Mouse (Mus musculus): ENCODE results near the gene Dnm3. TPM values are rescaled to one million over a fixed set of nuclear protein-coding genes. Genes with fewer than 3 reads are reported as not detected.

Dnm3 gene
- polyA plus RNA-seq, 1 experiment from 2014 or later = 94.2 TPM

- ATAC-seq (ENCODE audit: low read depth) = peak; percentile 92
- no peaks in the 10 kb centered on the region for H3K36me3 ChIP-seq (ENCODE audit: control insufficient read depth, insufficient read depth, low read length)
These were observed 477.9 kb downstream of the Dnm3 start for GRCm38 (mm10) chr1:161999882-162000371.

DNA sequence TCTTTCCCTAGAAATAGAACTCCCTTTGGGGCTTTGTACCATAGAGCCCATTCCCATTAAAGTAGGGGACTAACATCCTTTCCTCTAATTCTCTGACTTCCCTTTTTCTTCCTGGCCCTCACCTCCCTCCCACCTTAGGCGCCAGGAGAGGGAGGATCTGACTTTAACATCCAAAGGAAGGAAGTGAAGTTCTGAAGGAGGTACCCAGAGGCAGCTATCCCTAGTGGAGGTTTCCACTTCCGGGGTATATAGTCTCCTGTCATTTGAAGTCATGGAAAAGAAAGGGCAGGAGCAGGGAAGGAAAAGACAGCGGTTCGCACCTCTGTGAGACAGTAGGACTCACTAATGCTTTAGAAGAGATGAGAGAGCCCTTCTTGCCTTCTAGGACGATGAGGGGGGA lies 478.5 kb downstream of the Dnm3 start:
- Histone ChIP-seq H3K9me3 (ENCODE audit: control insufficient read depth, low read length) (no peaks in the 10 kb centered on the region), H3K4me2 (ENCODE audit: low read depth, low read length) (no peak overlapping the region), H3K27me3 (ENCODE audit: control insufficient read depth, insufficient read depth, low read length) (no peaks in the 10 kb centered on the region), H3K27ac (ENCODE audit: low read depth, low read length) (peak overlapping the region; percentile 74), H3K4me3 (ENCODE audit: low read depth, low read length) (no peak overlapping the region), H3K36me3 (ENCODE audit: control insufficient read depth, insufficient read depth, low read length) (no peaks in the 10 kb centered on the region), H3K4me1 (ENCODE audit: control insufficient read depth, insufficient read depth, low read length) (peaks cover 15% of the 10 kb centered on the region), H3K9ac (replicated peaks; ENCODE audit: low read depth, low read length) (0 out of 2 replicates have a peak overlapping the region, but pooled peaks have one; percentile 3)
- 44% methylated on average over 5 of the region's 5 CpGs for WGBS
- no peak for ATAC-seq (ENCODE audit: low read depth)

More at GRCm38 (mm10) chr1:161999882-162000371, 477.9 kb downstream of the Dnm3 start:
- Histone ChIP-seq H3K27me3 (ENCODE audit: control insufficient read depth, insufficient read depth, low read length) (no peaks in the 10 kb centered on the region), H3K4me1 (ENCODE audit: control insufficient read depth, insufficient read depth, low read length) (peaks cover 19% of the 10 kb centered on the region), H3K9me3 (ENCODE audit: control insufficient read depth, low read length) (no peaks in the 10 kb centered on the region), H3K4me3 (ENCODE audit: low read depth, low read length) (no peak overlapping the region), H3K27ac (ENCODE audit: low read depth, low read length) (peak overlapping the region; percentile 74), H3K4me2 (ENCODE audit: low read depth, low read length) (peak overlapping the region; percentile 16; the same call in 1 of the 2 replicates), H3K9ac (replicated peaks; ENCODE audit: low read depth, low read length) (0 out of 2 replicates have a peak overlapping the region, but pooled peaks have one; percentile 3)
- 0% methylated on average over 4 of the region's 4 CpGs for WGBS

GRCm38 (mm10) chr1:161998781-161999180 lies 479.1 kb downstream of the Dnm3 start:
- Histone ChIP-seq H3K9me3 (ENCODE audit: control insufficient read depth, low read length) (no peaks in the 10 kb centered on the region), H3K27me3 (ENCODE audit: control insufficient read depth, insufficient read depth, low read length) (no peaks in the 10 kb centered on the region), H3K27ac (ENCODE audit: low read depth, low read length) (no peak overlapping the region), H3K4me3 (ENCODE audit: low read depth, low read length) (no peak overlapping the region), H3K4me2 (ENCODE audit: low read depth, low read length) (no peak overlapping the region), H3K4me1 (ENCODE audit: control insufficient read depth, insufficient read depth, low read length) (peaks cover 10% of the 10 kb centered on the region), H3K36me3 (ENCODE audit: control insufficient read depth, insufficient read depth, low read length) (no peaks in the 10 kb centered on the region), H3K9ac (replicated peaks; ENCODE audit: low read depth, low read length) (no peak overlapping the region)
- ATAC-seq (ENCODE audit: low read depth) = no peak
- 81% methylated on average over 4 of the region's 4 CpGs for WGBS

GRCm38 (mm10) chr1:161992389-161992788 lies 485.4 kb downstream of the Dnm3 start:
- H3K4me2 ChIP-seq (ENCODE audit: low read depth, low read length) = no peak overlapping the region
- H3K27me3 ChIP-seq (ENCODE audit: control insufficient read depth, insufficient read depth, low read length) = no peaks in the 10 kb centered on the region
- no peaks in the 10 kb centered on the region for H3K36me3 ChIP-seq (ENCODE audit: control insufficient read depth, insufficient read depth, low read length)
- no peaks in the 10 kb centered on the region for H3K4me1 ChIP-seq (ENCODE audit: control insufficient read depth, insufficient read depth, low read length)
- no peaks in the 10 kb centered on the region for H3K9me3 ChIP-seq (ENCODE audit: control insufficient read depth, low read length)
- H3K4me3 ChIP-seq (ENCODE audit: low read depth, low read length) = no peak overlapping the region
- WGBS = 97% methylated on average over 7 of the region's 7 CpGs
- H3K9ac ChIP-seq (replicated peaks; ENCODE audit: low read depth, low read length) = no peak overlapping the region
- H3K27ac ChIP-seq (ENCODE audit: low read depth, low read length) = no peak overlapping the region
- no peak for ATAC-seq (ENCODE audit: low read depth)

DNA sequence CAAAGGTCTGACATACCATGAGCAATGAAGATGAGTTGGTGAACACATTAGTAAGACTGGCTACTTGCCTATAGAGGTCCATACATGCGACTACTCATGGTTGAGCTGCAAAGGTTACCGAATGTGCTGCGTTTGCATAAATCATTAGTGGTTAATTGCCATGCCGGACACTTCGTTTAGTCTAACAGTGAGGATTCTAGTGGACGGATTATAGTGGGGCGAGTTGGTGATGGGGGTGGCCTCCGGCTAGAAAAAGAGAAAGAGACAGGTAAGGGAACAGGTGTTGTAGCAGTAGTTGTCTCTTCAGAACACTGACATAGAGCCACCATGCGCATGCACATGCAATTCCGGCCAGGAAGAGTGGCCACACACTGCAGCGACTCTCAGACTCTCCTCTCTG lies 486.0 kb downstream of the Dnm3 start:
- H3K4me3 ChIP-seq (ENCODE audit: low read depth, low read length) = no peak overlapping the region
- H3K27ac ChIP-seq (ENCODE audit: low read depth, low read length) = no peak overlapping the region
- no peaks in the 10 kb centered on the region for H3K27me3 ChIP-seq (ENCODE audit: control insufficient read depth, insufficient read depth, low read length)
- H3K4me1 ChIP-seq (ENCODE audit: control insufficient read depth, insufficient read depth, low read length) = no peaks in the 10 kb centered on the region
- H3K9ac ChIP-seq (replicated peaks; ENCODE audit: low read depth, low read length) = no peak overlapping the region
- H3K36me3 ChIP-seq (ENCODE audit: control insufficient read depth, insufficient read depth, low read length) = no peaks in the 10 kb centered on the region
- 81% methylated on average over 11 of the region's 11 CpGs for WGBS
- H3K9me3 ChIP-seq (ENCODE audit: control insufficient read depth, low read length) = no peaks in the 10 kb centered on the region
- no peak for ATAC-seq (ENCODE audit: low read depth)
- H3K4me2 ChIP-seq (ENCODE audit: low read depth, low read length) = no peak overlapping the region

DNA sequence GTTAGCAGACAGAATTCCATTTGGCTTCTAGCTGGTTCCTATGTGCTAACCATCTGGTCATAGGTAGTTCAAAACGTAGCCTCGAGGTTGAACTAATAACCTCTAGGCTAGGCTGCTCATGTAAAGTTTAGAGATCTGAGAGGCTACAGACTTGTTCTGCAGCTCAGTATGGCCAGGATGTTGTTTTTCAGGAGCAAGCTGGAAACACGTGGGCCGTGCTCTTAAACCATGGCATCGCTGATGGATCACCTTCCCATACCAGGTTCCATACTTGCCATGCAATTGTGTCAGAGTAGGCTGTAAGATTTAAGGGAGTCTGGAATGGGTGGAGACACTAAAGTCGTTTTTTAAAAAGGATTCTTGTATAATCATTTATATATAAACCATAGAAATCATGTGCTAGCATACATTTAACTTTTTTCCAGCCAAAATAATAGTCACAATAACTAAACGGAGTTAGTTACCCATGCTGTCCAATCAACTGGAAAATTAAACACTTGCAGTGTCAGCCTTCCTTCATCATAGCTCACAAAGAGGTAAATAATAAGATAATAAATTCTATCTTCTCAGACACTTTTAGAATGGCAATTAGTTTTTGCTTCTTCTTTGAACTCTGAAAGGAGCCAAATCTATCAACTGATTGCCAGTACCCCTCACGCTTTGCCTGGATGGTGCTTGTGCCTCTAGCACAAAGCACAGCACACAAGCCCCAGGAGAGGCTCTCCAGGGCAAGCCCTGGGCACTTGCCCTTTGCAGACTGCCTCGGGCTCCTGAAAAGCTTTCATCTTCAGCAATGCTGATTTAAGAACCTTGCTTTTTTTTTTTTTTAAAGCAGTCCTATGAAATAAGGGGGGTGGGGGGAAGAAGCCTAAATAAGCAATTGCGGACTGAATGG lies 486.9 kb downstream of the Dnm3 start:
- Histone ChIP-seq H3K27me3 (ENCODE audit: control insufficient read depth, insufficient read depth, low read length) (no peaks in the 10 kb centered on the region), H3K4me2 (ENCODE audit: low read depth, low read length) (no peak overlapping the region)
- 30% methylated on average over 10 of the region's 10 CpGs for WGBS

GRCm38 (mm10) chr1:161983979-161984566 lies 493.8 kb downstream of the Dnm3 start:
- H3K27me3 ChIP-seq (ENCODE audit: control insufficient read depth, insufficient read depth, low read length) = no peaks in the 10 kb centered on the region
- H3K4me2 ChIP-seq (ENCODE audit: low read depth, low read length) = no peak overlapping the region
- H3K36me3 ChIP-seq (ENCODE audit: control insufficient read depth, insufficient read depth, low read length) = no peaks in the 10 kb centered on the region
- H3K27ac ChIP-seq (ENCODE audit: low read depth, low read length) = no peak overlapping the region
- no peak overlapping the region for H3K9ac ChIP-seq (replicated peaks; ENCODE audit: low read depth, low read length)
- ATAC-seq (ENCODE audit: low read depth) = no peak
- H3K9me3 ChIP-seq (ENCODE audit: control insufficient read depth, low read length) = no peaks in the 10 kb centered on the region
- no peak overlapping the region for H3K4me3 ChIP-seq (ENCODE audit: low read depth, low read length)
- no peaks in the 10 kb centered on the region for H3K4me1 ChIP-seq (ENCODE audit: control insufficient read depth, insufficient read depth, low read length)
- WGBS = 20% methylated on average over 4 of the region's 4 CpGs

More for the DNA sequence above, 486.9 kb downstream of the Dnm3 start:
- H3K9me3 ChIP-seq (ENCODE audit: control insufficient read depth, low read length) = no peaks in the 10 kb centered on the region
- no peak overlapping the region for H3K4me3 ChIP-seq (ENCODE audit: low read depth, low read length)
- ATAC-seq (ENCODE audit: low read depth) = no peak
- no peaks in the 10 kb centered on the region for H3K36me3 ChIP-seq (ENCODE audit: control insufficient read depth, insufficient read depth, low read length)
- H3K9ac ChIP-seq (replicated peaks; ENCODE audit: low read depth, low read length) = no peak overlapping the region
- no peaks in the 10 kb centered on the region for H3K4me1 ChIP-seq (ENCODE audit: control insufficient read depth, insufficient read depth, low read length)
- no peak overlapping the region for H3K27ac ChIP-seq (ENCODE audit: low read depth, low read length)

GRCm38 (mm10) chr1:161983451-161983850 lies 494.4 kb downstream of the Dnm3 start:
- no peaks in the 10 kb centered on the region for H3K4me1 ChIP-seq (ENCODE audit: control insufficient read depth, insufficient read depth, low read length)
- no peaks in the 10 kb centered on the region for H3K36me3 ChIP-seq (ENCODE audit: control insufficient read depth, insufficient read depth, low read length)
- no peak overlapping the region for H3K9ac ChIP-seq (replicated peaks; ENCODE audit: low read depth, low read length)
- H3K4me3 ChIP-seq (ENCODE audit: low read depth, low read length) = no peak overlapping the region
- H3K9me3 ChIP-seq (ENCODE audit: control insufficient read depth, low read length) = no peaks in the 10 kb centered on the region
- no peaks in the 10 kb centered on the region for H3K27me3 ChIP-seq (ENCODE audit: control insufficient read depth, insufficient read depth, low read length)
- WGBS = 65% methylated on average over 6 of the region's 6 CpGs
- no peak overlapping the region for H3K27ac ChIP-seq (ENCODE audit: low read depth, low read length)
- ATAC-seq (ENCODE audit: low read depth) = no peak
- no peak overlapping the region for H3K4me2 ChIP-seq (ENCODE audit: low read depth, low read length)
